Mouse (Mus musculus) embryonic fibroblast, embryonic 13.5 days (primary cell): ENCODE results near the gene Syna. TPM values are rescaled to one million over a fixed set of nuclear protein-coding genes. Genes with fewer than 3 reads are reported as not detected.

ENCODE experiments used
- H3K27ac ChIP-seq: 2 replicates; pipeline ENCODE4 v1.5.1; 2012; ENCODE audit warnings: low read length, control low read depth, inconsistent platforms; ENCODE audit not compliant: insufficient read depth
- H3K4me1 ChIP-seq: 2 replicates; pipeline ENCODE4 v1.6.1; 2011; ENCODE audit warnings: low read length; ENCODE audit not compliant: control insufficient read depth, insufficient read depth
- H3K4me3 ChIP-seq: 2 replicates; pipeline ENCODE4 v1.5.1; 2011; ENCODE audit warnings: mild to moderate bottlenecking, control low read depth, low read length; ENCODE audit not compliant: insufficient read depth
- CTCF ChIP-seq: IDR thresholded peaks from 2 replicates; pipeline ENCODE4 v1.5.1; 2011; ENCODE audit warnings: mild to moderate bottlenecking, control low read depth, low read length, moderate library complexity, borderline replicate concordance; ENCODE audit not compliant: insufficient read depth
- POLR2A ChIP-seq: IDR thresholded peaks from 2 replicates; pipeline ENCODE4 v1.6.1; 2011; ENCODE audit warnings: low read depth, mild to moderate bottlenecking, control low read depth, low read length, moderate library complexity
- polyA plus RNA-seq: library from polyadenylated mRNA; stranded (reverse); fragments of >200 nt; gene quantifications from 2 replicates; pipeline ENCODE4 v1.2.4, GENCODE M21; 2011; ENCODE audit warnings: low read depth; ENCODE audit not compliant: missing spikeins, insufficient read length

The Syna gene
- polyA plus RNA-seq, 1 experiment: not detected

GRCm38 (mm10) chr5:134583006-134583883 is 23.3 kb upstream of the Syna start:
- TF ChIP-seq CTCF: no peak
- TF ChIP-seq POLR2A: no peak
- no peak overlapping the region for H3K27ac ChIP-seq
- peak overlapping the region; percentile 91 for H3K4me3 ChIP-seq
- no peaks in the 10 kb centered on the region; the same call in 1 of the 2 replicates for H3K4me1 ChIP-seq

DNA sequence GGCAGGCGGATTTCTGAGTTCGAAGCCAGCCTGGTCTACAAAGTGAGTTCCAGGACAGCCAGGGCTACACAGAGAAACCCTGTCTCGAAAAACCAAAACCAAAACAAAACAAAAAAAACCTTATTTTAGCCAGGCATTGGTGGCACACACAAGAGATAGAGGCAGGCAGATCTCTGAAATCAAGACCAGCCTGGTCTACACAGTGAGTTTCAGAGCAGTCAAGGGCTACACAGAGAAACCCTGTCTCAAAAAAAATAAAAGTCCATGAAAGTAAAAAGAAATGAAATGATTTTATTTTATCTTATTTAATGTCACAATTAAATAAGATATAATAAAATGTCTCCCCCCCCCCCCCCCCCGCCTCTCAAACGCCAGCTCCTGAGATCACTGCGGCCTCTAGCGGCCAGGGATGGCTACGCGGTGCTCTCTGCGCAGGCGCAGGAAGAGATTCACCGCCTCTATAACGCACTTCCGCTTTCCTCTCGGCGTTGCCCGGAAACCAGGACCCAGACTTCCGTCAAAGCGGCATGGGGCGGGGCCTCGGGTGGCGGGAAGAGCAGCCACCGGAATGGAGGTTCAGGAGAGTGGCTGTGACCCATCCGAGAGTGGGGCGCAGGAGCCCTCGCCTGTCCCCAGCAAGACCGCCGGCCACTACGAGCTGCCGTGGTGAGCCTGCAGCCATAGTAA is 22.4 kb upstream of the Syna start:
- peak overlapping the region; percentile 91 for H3K4me3 ChIP-seq
- TF ChIP-seq POLR2A (peak; percentile 73), CTCF (peak; percentile 71; the same call in 1 of the 2 replicates)
- no peaks in the 10 kb centered on the region; the same call in 1 of the 2 replicates for H3K4me1 ChIP-seq
- H3K27ac ChIP-seq: no peak overlapping the region

- Histone ChIP-seq H3K4me3 (no peak within 1 kb of the TSS), H3K27ac (no peak within 1 kb of the TSS), H3K4me1 (no peaks in the 10 kb centered on the region; the same call in 1 of the 2 replicates)
- TF ChIP-seq POLR2A: no peak
- no peak for TF ChIP-seq CTCF
Observed at GRCm38 (mm10) chr5:134581146-134581545, 21.2 kb upstream of the Syna start, which contains the start of gene Rfc2. Rfc2 (plus strand) TSS chr5:134581366.

- Histone ChIP-seq H3K27ac (no peak overlapping the region), H3K4me1 (no peaks in the 10 kb centered on the region; the same call in 1 of the 2 replicates), H3K4me3 (no peak overlapping the region)
- TF ChIP-seq POLR2A: no peak
- no peak for TF ChIP-seq CTCF
Observed at GRCm38 (mm10) chr5:134579135-134579534, 19.2 kb upstream of the Syna start.

GRCm38 (mm10) chr5:134577534-134577933 is 17.6 kb upstream of the Syna start:
- Histone ChIP-seq H3K27ac (peak overlapping the region; percentile 65), H3K4me1 (no peaks in the 10 kb centered on the region), H3K4me3 (no peak overlapping the region)
- no peak for TF ChIP-seq POLR2A
- no peak for TF ChIP-seq CTCF

- TF ChIP-seq POLR2A: no peak
- no peak for TF ChIP-seq CTCF
- Histone ChIP-seq H3K4me3 (no peak overlapping the region), H3K27ac (no peak overlapping the region), H3K4me1 (no peaks in the 10 kb centered on the region)
Observed at GRCm38 (mm10) chr5:134576517-134577220, 16.7 kb upstream of the Syna start.

GRCm38 (mm10) chr5:134575833-134576232 is 15.9 kb upstream of the Syna start:
- Histone ChIP-seq H3K4me3 (no peak overlapping the region), H3K27ac (no peak overlapping the region), H3K4me1 (no peaks in the 10 kb centered on the region)
- TF ChIP-seq CTCF: no peak
- no peak for TF ChIP-seq POLR2A

DNA sequence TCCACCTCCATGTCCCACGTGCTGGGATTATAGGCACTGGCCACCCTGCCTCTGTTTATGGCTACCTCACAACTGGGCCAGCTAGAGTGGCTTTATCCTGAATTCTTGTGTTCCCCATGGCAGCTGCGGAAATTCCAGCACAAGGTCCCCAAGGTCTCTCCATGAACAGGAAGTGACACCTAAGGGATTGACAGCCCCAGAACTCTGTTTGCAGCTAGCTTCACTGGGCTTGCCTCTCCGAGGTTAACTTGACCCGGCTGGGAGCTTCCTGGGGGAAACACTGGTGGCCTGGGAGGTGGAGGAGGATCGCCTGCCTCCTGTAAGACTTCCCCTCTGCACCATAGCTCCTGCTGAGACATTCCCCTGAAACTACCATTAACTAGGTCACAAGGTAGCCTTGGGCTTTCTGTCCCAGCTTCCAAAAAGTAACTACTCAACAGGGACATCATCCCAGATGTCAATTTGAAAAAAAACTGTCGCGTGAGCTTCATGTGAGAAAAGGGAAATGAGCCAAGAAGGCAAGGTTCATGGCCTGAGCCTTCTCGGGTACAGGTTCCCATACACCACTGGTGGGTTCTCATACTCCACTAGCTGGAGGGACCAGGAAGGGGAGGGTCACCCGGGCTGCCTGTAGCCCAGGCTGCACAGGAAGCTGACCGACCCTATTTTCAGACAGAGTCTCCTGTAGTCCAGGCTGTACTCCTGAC is 12.7 kb upstream of the Syna start:
- no peak overlapping the region; the same call in 1 of the 2 replicates for H3K4me3 ChIP-seq
- TF ChIP-seq CTCF: no peak
- no peak for TF ChIP-seq POLR2A
- H3K4me1 ChIP-seq: no peaks in the 10 kb centered on the region
- H3K27ac ChIP-seq: peak overlapping the region; percentile 67
